Mouse (Mus musculus): ENCODE results near the gene Elp4. TPM values are rescaled to one million over a fixed set of nuclear protein-coding genes. Genes with fewer than 3 reads are reported as not detected.

The Elp4 gene
- 11.1 and 12.2 TPM in 2 replicates for polyA plus RNA-seq (2021; fragmentation: Nextera tagmentation)
- long read RNA-seq, experiment 1, transcript Elp4-202 (10 exons, 3,048 nt), result major isoform, 24 of 30 reads
- long read RNA-seq, experiment 1, partial matches to known transcripts, result 1 of 30 reads
- long read RNA-seq, experiment 1, other reads (novel, unspliced or antisense), result 5 of 30 reads
- long read RNA-seq, experiment 2, transcript Elp4-202 (10 exons, 3,048 nt), result major isoform, 61 of 76 reads
- long read RNA-seq, experiment 2, partial matches to known transcripts, result 2 of 76 reads
- long read RNA-seq, experiment 2, other reads (novel, unspliced or antisense), result 13 of 76 reads

GRCm38 (mm10) chr2:105903896-105904756, at the start of gene Elp4, which contains the start of gene Immp1l:
Gene Elp4, minus strand, starts transcription at chr2:105904564.
Gene Immp1l, plus strand, starts transcription at chr2:105904638.

GRCm38 (mm10) chr2:105668271-105669270, 235.8 kb downstream of the Elp4 start, which contains the start of gene Pax6:
Gene Pax6, plus strand, starts transcription at chr2:105668900.

Other genes with a start within 250 kb of the Elp4 start
- gene Pax6, start 235.7 kb downstream of the Elp4 start, polyA plus RNA-seq (2021; fragmentation: Nextera tagmentation), result 6.1 and 6.3 TPM in 2 replicates
- 117 and 144 TPM in 2 replicates for gene Immp1l, start 74 bp upstream of the Elp4 start, polyA plus RNA-seq (2021; fragmentation: Nextera tagmentation)
- gene Dnajc24, start 99.0 kb upstream of the Elp4 start, polyA plus RNA-seq (2021; fragmentation: Nextera tagmentation), result 39.3 and 39.5 TPM in 2 replicates

Data from layer of hippocampus, adult 6 months (tissue).